Mouse (Mus musculus) embryonic fibroblast, embryonic 13.5 days (primary cell): ENCODE measurements around the gene Npepps. TPM values are rescaled to one million over a fixed set of nuclear protein-coding genes. Genes with fewer than 3 reads are reported as not detected.
A peak's percentile ranks its signal among the peaks of the same experiment; 100 is the strongest.

Experiments used
- H3K27ac ChIP-seq: 2 replicates; pipeline ENCODE4 v1.5.1; 2012; ENCODE audit warnings: low read length, control low read depth, inconsistent platforms; ENCODE audit not compliant: insufficient read depth
- H3K4me1 ChIP-seq: 2 replicates; pipeline ENCODE4 v1.6.1; 2011; ENCODE audit warnings: low read length; ENCODE audit not compliant: control insufficient read depth, insufficient read depth
- H3K4me3 ChIP-seq: 2 replicates; pipeline ENCODE4 v1.5.1; 2011; ENCODE audit warnings: mild to moderate bottlenecking, control low read depth, low read length; ENCODE audit not compliant: insufficient read depth
- CTCF ChIP-seq: IDR thresholded peaks from 2 replicates; pipeline ENCODE4 v1.5.1; 2011; ENCODE audit warnings: mild to moderate bottlenecking, control low read depth, low read length, moderate library complexity, borderline replicate concordance; ENCODE audit not compliant: insufficient read depth
- POLR2A ChIP-seq: IDR thresholded peaks from 2 replicates; pipeline ENCODE4 v1.6.1; 2011; ENCODE audit warnings: low read depth, mild to moderate bottlenecking, control low read depth, low read length, moderate library complexity
- polyA plus RNA-seq: library from polyadenylated mRNA; stranded (reverse); fragments of >200 nt; gene quantifications from 2 replicates; pipeline ENCODE4 v1.2.4, GENCODE M21; 2011; ENCODE audit warnings: low read depth; ENCODE audit not compliant: missing spikeins, insufficient read length

Gene Npepps
- polyA plus RNA-seq, 1 experiment: 137 TPM

DNA sequence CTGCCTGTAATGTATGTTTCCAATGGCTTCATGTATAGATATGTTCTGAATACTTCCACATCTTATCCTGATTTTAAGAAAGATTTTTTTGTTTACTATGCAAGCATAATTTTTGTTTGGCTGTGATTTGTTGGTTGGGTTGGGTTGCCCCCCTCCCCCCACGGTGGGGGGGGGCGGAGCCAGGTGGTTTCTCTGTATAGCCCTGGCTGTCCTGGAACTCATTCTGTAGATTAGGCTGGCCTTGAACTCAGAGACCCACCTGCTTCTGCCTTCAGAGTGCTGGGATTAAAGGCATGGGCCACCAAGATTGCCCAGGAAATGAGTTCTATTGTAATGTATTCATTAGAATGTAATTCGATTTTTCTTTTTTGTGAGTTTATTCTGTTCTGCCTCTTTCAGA lies 91.2 kb downstream of the Npepps start:
- Histone ChIP-seq H3K27ac (peak overlapping the region; percentile 89; the same call in 1 of the 2 replicates), H3K4me1 (peaks cover 15% of the 10 kb centered on the region), H3K4me3 (no peak overlapping the region)
- TF ChIP-seq POLR2A (no peak), CTCF (no peak)

DNA sequence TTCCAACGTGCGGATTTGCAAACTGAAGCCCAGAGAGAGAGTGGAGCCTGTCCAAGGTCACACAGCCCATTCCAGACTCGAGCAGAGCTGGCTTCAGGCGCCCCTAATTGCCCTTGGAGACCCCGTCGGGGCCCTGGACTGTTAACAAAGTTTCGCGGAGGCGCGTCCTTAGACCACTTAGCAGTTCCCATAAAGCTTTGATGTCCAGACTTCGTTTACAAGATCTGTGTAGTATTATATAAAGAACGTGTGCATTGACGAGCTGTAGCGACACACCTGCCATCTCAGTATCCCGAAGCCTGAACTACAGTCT lies 91.8 kb downstream of the Npepps start:
- peak overlapping the region; percentile 60 for H3K4me3 ChIP-seq
- H3K27ac ChIP-seq: peak overlapping the region; percentile 89
- H3K4me1 ChIP-seq: peaks cover 17% of the 10 kb centered on the region
- TF ChIP-seq CTCF: no peak
- no peak for TF ChIP-seq POLR2A

DNA sequence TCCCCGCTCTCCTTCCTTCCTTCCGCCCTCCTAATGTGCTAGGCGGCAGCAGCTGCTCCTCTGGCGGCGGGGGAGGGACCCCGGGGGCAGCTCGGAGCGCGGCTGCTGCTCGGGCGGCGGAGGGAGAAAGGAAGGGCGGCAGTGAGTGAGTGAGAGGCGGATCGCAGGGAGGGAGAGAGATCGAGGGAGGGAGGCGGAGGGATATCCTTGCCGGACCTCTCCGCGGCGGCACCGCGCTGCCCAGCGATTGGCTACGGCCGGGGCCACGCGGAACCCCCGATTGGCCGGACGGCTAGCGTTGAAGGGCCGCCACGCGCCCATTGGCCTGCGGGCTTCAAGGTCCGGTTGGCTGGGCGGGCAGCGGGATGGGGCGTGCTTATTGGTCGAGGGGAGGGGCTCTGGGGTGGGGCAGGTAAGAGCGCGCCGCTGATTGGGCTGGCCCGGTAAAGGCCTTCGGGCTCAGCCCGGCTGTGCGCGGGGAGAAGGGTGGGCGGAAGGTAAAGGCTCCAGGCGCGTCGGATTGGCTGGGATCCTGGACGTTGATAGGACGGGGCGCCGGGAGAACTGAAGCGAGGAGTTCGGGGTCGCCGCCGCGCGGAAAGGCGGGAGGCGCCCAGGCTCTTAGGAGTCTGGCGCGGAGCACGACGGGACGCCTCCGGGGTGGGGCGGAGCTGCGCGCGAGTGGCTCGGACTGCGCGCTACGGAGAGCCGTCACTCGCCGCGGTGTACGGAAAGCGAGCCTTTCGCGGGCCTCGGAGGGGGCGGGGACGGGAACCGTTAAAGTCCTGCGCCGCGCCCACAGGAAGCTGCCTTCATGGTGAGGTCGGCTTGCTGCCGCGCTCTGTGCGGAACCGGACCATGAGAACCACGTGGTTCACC lies 92.4 kb downstream of the Npepps start, which contains the start of gene Kpnb1:
Gene Kpnb1, minus strand, starts transcription at position 118 of the 879 bp plus-strand sequence.
- Histone ChIP-seq H3K4me1 (peaks cover 17% of the 10 kb centered on the region), H3K27ac (peak within 1 kb of the TSS; percentile 93)
- no peak for TF ChIP-seq CTCF
- peak; percentile 79 for TF ChIP-seq POLR2A

DNA sequence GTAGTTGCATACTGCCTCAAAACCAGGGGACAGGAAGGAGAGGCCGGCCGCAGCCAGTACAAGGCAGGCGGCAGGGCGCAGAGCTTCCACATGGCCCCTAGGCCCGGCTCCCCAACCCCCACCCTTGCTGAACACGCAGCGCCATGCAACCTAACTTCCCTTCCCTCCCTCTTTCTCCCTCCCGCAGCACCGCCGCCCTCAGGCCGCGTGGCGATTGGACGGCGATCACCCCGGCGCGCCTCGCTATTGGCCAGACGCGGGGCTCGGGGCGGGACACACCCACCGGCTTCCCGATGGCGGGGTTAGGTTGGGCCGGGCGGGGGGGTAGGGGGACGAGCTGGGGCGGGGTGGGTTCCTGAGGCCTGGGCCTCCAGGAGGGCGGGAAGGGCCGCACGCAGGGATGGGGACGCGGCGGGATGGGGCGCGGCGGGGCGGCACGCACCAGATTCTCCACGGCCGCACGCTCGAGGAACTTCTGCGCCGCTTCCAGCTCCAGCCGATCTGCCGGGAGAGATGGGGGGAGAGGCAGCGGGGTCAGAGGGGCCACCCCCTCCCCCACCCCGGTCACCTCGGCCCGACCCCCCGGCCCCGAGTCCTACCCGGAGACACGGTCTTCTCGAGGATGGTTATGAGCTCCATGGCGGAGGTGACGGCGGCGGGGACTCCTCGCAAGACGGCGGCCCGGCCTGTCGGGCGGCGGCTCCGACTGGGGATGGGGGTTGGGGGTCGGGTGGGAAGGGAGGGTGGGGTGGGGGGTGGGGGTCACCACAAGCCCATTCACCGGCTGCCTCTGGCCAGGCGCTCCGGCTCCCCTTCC lies 93.3 kb downstream of the Npepps start:
- peak overlapping the region; percentile 86 for H3K4me3 ChIP-seq
- H3K4me1 ChIP-seq: peaks cover 17% of the 10 kb centered on the region
- TF ChIP-seq CTCF: no peak
- peak; percentile 58 for TF ChIP-seq POLR2A
- H3K27ac ChIP-seq: peak overlapping the region; percentile 93

More for the DNA sequence above, 92.4 kb downstream of the Npepps start, which contains the start of gene Kpnb1:
- H3K4me3 ChIP-seq: peak within 1 kb of the TSS; percentile 86

DNA sequence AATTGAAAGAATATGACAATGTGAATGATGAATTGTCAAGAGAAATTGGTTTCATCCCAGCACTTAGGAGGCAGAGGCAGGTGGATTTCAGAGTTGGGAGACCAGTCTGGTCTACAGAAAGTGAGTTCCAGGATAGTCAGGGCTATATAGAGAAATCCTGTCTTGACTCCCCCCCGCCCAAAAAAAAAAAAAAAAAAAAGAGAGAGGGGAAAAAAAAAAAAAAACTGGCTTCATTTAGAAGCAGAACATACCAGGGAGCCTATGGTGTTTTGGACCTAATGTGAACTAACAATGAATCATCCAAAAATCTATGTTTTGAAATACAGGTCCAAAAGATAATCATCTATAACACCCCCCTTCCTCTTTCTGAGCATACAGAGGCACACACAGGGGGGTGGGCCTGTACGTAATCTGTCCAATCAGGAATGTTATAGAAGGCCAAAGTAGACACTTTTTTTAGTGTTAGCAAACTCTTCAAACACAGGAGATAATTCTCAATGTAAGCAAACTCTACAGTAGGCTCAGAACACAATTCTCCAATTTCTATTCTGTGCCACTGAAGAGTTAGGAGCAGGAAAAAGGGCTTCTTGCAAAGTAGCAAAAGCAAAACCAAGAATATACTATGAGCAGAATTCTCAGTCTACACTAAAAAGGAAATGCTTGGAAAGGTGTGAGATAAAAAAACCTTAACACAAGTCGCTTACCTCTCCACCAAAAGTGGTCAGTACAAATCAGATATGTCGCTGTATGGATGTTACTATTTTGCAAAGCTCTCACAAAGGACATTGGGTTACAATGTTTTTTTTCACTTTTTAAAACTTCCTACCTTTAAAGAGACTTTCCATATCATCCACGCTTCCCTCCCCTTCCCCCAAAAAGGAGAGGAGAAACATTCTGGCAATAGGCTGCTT lies 94.5 kb downstream of the Npepps start:
- peak overlapping the region; percentile 79; the same call in 1 of the 2 replicates for H3K27ac ChIP-seq

DNA sequence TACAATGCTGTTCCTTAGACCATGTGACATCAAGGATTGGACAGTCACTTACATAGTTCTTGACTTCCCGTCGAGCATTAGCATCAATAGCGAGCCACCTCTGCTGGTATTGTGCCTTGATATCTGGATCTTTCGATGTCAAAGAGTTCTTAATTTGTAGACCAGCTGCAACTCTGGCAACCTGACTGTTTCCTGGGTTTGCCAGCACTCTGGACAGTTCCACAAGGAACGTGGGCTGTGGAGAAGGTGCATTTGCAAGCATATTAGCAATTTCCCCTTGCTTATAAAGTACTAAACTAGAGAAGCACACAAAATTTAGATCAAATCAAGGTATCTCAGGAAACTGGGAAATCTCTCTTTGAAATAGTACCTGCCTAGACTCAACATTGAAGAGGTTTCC lies 95.6 kb downstream of the Npepps start:
- peaks cover 11% of the 10 kb centered on the region for H3K4me1 ChIP-seq
- no peak for TF ChIP-seq POLR2A
- TF ChIP-seq CTCF: no peak
- H3K27ac ChIP-seq: no peak overlapping the region
- peak overlapping the region; percentile 20 for H3K4me3 ChIP-seq

More for the DNA sequence above, 94.5 kb downstream of the Npepps start:
- TF ChIP-seq CTCF: no peak
- no peak for TF ChIP-seq POLR2A
- Histone ChIP-seq H3K4me3 (peak overlapping the region; percentile 86), H3K4me1 (peaks cover 11% of the 10 kb centered on the region)

DNA sequence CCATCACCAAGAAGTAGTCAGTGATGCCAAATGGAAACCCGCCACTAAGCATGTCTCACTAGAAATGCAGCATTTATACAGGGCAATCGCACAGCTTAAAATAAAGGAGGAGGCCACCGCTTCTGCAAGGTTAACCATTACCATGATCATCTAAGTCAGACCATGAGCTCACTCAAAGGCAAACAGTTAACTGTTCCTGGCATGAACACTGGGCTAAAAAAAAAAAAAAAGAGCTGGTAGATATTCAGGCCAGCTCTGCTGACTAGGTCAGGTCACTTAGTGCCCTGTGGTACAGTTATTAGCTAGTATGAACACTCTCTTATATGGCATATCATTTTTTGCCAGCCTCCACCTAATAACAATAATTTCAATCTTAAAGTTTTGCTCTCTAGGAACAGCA lies 98.0 kb downstream of the Npepps start:
- TF ChIP-seq POLR2A (no peak), CTCF (no peak)
- peaks cover 11% of the 10 kb centered on the region for H3K4me1 ChIP-seq
- H3K27ac ChIP-seq: no peak overlapping the region
- no peak overlapping the region for H3K4me3 ChIP-seq

DNA sequence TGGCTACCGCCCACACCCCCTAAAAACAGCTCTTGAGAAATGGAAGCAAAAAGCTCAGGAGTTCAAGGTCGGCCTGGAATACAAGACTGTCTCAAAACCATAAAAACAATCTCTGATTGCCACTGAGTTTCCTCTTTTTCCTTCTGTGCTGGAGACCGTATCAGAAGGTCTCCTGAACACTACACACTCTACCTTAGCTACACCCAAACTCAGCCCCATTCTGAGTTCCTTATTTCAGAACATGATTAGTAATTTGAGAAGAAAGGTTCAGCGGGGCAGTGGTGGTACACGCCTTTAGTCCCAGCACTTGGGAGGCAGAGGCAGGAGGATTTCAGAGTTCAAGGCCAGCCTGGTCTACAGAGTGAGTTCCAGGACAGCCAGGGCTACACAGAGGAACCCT lies 99.4 kb downstream of the Npepps start:
- TF ChIP-seq POLR2A: no peak

DNA sequence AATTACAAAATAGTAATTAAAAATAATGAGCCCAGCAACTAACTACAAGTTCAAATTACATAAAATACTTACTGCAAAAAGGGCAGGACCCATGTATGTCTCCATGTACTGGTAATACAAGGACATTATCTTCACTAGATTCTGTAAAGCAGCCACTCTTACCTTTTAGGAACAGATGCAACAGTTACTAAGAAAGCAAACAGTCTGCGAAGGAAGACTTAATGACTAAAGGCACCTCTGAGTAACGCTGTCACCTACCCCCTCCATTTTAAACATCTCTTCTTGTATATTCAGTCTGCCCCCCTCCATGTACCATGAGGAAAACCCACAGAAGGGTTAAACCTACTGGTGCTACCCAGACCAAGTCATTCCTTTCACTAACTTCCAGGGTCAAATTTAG lies 102.2 kb downstream of the Npepps start:
- no peak for TF ChIP-seq POLR2A
- TF ChIP-seq CTCF: no peak
- Histone ChIP-seq H3K4me3 (no peak overlapping the region), H3K4me1 (peaks cover 2% of the 10 kb centered on the region; the same call in 1 of the 2 replicates), H3K27ac (no peak overlapping the region)

More for the DNA sequence above, 99.4 kb downstream of the Npepps start:
- H3K4me1 ChIP-seq: peaks cover 11% of the 10 kb centered on the region
- H3K27ac ChIP-seq: no peak overlapping the region
- no peak overlapping the region for H3K4me3 ChIP-seq
